Mouse (Mus musculus) hindbrain, embryonic 13.5 days (tissue): Measurements from ENCODE around the gene Tnfrsf19. TPM values are rescaled to one million over a fixed set of nuclear protein-coding genes. Genes with fewer than 3 reads are reported as not detected.

ENCODE experiments used
- ATAC-seq: fragments of 200-750 bp; cut with Nextera tagmentation; 2 replicates; pipeline ENCODE4 v1.8.0; 2017; ENCODE audit warnings: moderate TSS enrichment; ENCODE audit not compliant: low FRiP score
- H3K27ac ChIP-seq: fragments of 300-500 bp; sonication (generic); 2 replicates; pipeline ENCODE4 v1.5.1; 2015; ENCODE audit warnings: inconsistent platforms, mild to moderate bottlenecking, moderate library complexity
- H3K27me3 ChIP-seq: fragments of 300-500 bp; sonication (generic); 2 replicates; pipeline ENCODE4 v1.6.1; 2015; ENCODE audit warnings: mild to moderate bottlenecking, inconsistent platforms
- H3K36me3 ChIP-seq: fragments of 300-500 bp; sonication (generic); 2 replicates; pipeline ENCODE4 v1.6.1; 2015; ENCODE audit warnings: mild to moderate bottlenecking, inconsistent platforms
- H3K4me1 ChIP-seq: fragments of 300-500 bp; sonication (generic); replicated peaks from 2 replicates; pipeline ENCODE4 v1.6.1; 2015; ENCODE audit warnings: inconsistent platforms
- H3K4me2 ChIP-seq: fragments of 300-500 bp; sonication (generic); 2 replicates; pipeline ENCODE4 v1.6.1; 2015; ENCODE audit warnings: inconsistent platforms, mild to moderate bottlenecking, moderate library complexity
- H3K4me3 ChIP-seq: fragments of 300-500 bp; sonication (generic); 2 replicates; pipeline ENCODE4 v1.5.1; 2015; ENCODE audit warnings: mild to moderate bottlenecking, inconsistent platforms
- H3K9ac ChIP-seq: fragments of 300-500 bp; sonication (generic); 2 replicates; pipeline ENCODE4 v1.6.1; 2015; ENCODE audit warnings: mild to moderate bottlenecking, inconsistent platforms
- H3K9me3 ChIP-seq: fragments of 300-500 bp; sonication (generic); 2 replicates; pipeline ENCODE4 v1.6.1; 2016; ENCODE audit warnings: inconsistent platforms
- WGBS: fragments of 180-500 bp; shearing (Covaris S2); methylation state at CpG from one replicate; pipeline ENCODE4 v1.1.7; 2015; 5-methylcytosine and 5-hydroxymethylcytosine counted together
- polyA plus RNA-seq: library from polyadenylated mRNA; unstranded; fragments of >200 nt; fragmentation: Nextera tagmentation; extraction: Ambion mirVana; gene quantifications from 2 replicates; pipeline ENCODE4 v1.2.1, GENCODE M21; 2015

The Tnfrsf19 gene
- polyA plus RNA-seq, 1 experiment from 2014 or later, result 35.1 TPM

DNA sequence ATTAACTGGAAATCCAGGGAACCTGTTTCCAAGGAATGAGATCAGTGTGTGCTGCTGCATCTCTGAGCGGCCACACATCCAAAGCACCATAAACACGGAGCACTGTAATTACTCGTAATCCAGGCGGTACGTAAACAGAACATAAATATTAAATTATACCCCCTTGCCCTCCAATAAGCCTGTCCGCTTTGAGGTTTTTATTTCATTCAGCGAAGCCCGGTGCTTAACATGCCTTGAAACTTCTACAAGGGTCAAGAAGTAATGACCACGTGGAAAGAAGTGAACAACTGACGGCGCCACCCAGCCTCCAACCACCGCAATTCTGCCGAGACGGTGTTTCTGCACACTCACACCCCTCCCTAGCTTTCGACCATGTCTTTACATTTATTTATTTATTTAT, 31.7 kb downstream of the Tnfrsf19 start:
- Histone ChIP-seq H3K9ac (no peak overlapping the region), H3K9me3 (no peaks in the 10 kb centered on the region), H3K4me2 (no peak overlapping the region), H3K4me1 (peaks cover 19% of the 10 kb centered on the region), H3K4me3 (no peak overlapping the region), H3K27me3 (peaks cover 30% of the 10 kb centered on the region), H3K36me3 (no peaks in the 10 kb centered on the region), H3K27ac (no peak overlapping the region)
- 91% methylated on average over 15 of the region's 15 CpGs for WGBS
- no peak for ATAC-seq

DNA sequence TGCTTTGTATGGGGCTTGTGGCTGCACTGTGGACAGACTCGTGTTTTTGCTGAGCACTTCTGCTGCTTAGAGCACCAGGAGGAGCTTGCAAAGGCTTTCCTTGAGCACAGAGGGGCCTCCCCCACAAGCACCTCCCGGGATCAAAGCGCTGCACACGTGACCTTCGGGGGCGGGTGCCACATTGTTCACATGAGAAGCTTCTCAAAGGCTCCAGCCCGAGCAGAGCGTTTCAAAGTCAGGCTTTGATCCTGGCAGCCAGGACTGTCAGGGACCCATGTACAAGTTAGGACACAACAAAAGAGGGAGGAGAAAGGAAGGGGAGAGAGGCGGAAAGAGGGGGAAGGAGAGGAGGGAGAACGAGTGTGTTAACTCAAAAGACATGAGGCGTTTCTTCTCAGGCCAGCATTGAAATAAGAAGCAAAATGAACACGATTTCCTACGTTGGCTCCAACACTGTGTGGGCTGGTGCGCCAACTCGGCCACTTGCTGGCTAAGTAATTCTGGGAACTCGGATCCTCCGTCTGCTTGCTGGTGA, 33.8 kb downstream of the Tnfrsf19 start:
- Histone ChIP-seq H3K9me3 (no peaks in the 10 kb centered on the region), H3K4me2 (peak overlapping the region; percentile 50), H3K27ac (peak overlapping the region; percentile 68), H3K4me1 (peaks cover 19% of the 10 kb centered on the region), H3K36me3 (no peaks in the 10 kb centered on the region), H3K27me3 (peaks cover 32% of the 10 kb centered on the region), H3K4me3 (peak overlapping the region; percentile 20), H3K9ac (peak overlapping the region; percentile 21)
- ATAC-seq, result peak; percentile 80
- WGBS, result 1% methylated on average over 17 of the region's 17 CpGs

DNA sequence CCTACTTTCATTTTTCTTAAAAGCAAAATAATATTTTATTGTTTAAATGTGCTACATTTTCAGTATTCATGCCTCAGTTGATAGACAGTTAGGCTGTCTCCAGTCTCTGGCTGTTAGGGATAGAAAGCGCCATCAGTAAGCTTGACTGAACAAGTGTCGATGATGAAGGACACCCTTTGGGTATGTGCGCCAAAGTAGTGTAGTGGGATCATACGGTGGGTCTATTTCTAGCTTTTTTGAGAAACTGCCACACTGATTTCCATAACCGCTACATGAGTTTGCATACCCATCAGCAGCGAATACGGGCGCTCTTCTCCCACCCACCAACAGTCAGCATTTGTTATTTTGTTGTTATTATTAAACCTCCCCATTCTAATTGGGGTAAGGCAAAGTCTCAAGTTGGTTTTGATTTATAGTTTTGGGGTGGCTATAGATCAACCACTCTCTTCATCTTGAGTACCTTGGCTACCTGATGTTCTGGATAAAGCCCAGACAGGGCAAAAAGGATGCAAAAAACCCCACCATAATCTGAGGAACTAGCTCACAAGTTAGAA, 34.6 kb downstream of the Tnfrsf19 start:
- ATAC-seq, result no peak
- Histone ChIP-seq H3K27ac (peak overlapping the region; percentile 68; the same call in 1 of the 2 replicates), H3K9me3 (no peaks in the 10 kb centered on the region), H3K27me3 (peaks cover 27% of the 10 kb centered on the region), H3K36me3 (no peaks in the 10 kb centered on the region), H3K4me1 (peaks cover 15% of the 10 kb centered on the region), H3K4me2 (no peak overlapping the region), H3K9ac (no peak overlapping the region), H3K4me3 (no peak overlapping the region)
- WGBS, result 70% methylated on average over 8 of the region's 8 CpGs

GRCm38 (mm10) chr14:61005127-61005837, 41.0 kb downstream of the Tnfrsf19 start:
- no peak for ATAC-seq

DNA sequence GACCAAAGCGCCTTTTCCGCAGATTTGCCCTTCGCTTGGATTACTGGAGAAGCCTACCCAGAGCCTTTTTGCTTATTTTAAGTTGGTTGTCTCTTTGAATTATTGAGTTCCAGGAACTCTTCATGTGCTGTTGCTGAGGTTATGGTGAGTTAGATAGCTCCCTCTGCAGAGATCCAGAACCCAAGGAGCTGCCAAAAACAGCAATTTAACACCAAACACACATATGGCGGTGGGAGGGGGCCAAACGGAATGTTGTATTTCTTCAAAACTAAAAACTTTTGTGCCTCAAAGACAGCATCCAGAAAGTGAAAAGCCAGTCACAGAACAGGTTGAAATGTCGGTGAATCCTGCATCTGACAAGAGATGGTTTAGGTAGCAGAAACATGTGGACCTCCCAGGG, 42.6 kb downstream of the Tnfrsf19 start:
- Histone ChIP-seq H3K4me3 (no peak overlapping the region), H3K9ac (no peak overlapping the region), H3K36me3 (no peaks in the 10 kb centered on the region), H3K27ac (no peak overlapping the region), H3K4me2 (no peak overlapping the region), H3K9me3 (no peaks in the 10 kb centered on the region), H3K4me1 (peaks cover 16% of the 10 kb centered on the region; the same call in 1 of the 2 replicates), H3K27me3 (peaks cover 29% of the 10 kb centered on the region)
- 94% methylated on average over 6 of the region's 6 CpGs for WGBS
- no peak for ATAC-seq

More at GRCm38 (mm10) chr14:61005127-61005837, 41.0 kb downstream of the Tnfrsf19 start:
- Histone ChIP-seq H3K4me3 (no peak overlapping the region), H3K9ac (no peak overlapping the region), H3K36me3 (no peaks in the 10 kb centered on the region), H3K27me3 (peaks cover 29% of the 10 kb centered on the region), H3K9me3 (no peaks in the 10 kb centered on the region), H3K27ac (no peak overlapping the region), H3K4me1 (peaks cover 10% of the 10 kb centered on the region; the same call in 1 of the 2 replicates), H3K4me2 (no peak overlapping the region)
- 15% methylated on average over 17 of the region's 17 CpGs for WGBS

DNA sequence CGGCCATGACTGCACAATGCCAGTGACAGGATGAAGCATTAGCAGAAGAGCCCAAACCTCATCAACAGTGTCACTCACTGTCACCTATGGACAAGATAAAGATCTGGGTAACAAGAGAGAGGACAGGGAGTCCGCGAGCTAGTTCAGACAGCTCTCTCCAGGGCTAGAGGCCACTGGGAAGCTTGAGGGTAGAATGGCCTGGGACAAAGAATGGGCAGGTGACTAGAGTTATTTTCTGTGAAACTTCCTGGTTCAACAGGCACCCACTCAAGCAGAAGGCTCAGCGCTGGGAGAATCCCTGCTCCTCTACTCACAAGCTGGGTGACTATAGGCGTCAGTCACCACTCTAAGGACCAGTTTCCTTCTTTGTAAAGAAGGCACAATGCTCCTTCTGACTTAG, 46.2 kb downstream of the Tnfrsf19 start:
- Histone ChIP-seq H3K36me3 (no peaks in the 10 kb centered on the region), H3K4me2 (no peak overlapping the region), H3K27me3 (peaks cover 15% of the 10 kb centered on the region), H3K4me3 (no peak overlapping the region), H3K9me3 (no peaks in the 10 kb centered on the region), H3K27ac (no peak overlapping the region), H3K4me1 (peaks cover 21% of the 10 kb centered on the region), H3K9ac (no peak overlapping the region)
- 81% methylated on average over 5 of the region's 5 CpGs for WGBS
- ATAC-seq, result no peak

GRCm38 (mm10) chr14:60996556-60996955, 49.7 kb downstream of the Tnfrsf19 start:
- H3K9me3 ChIP-seq, result no peaks in the 10 kb centered on the region
- H3K36me3 ChIP-seq, result no peaks in the 10 kb centered on the region
- no peak overlapping the region for H3K4me2 ChIP-seq
- no peak for ATAC-seq
- H3K9ac ChIP-seq, result no peak overlapping the region
- peaks cover 17% of the 10 kb centered on the region; the same call in 1 of the 2 replicates for H3K4me1 ChIP-seq
- 63% methylated on average over 6 of the region's 6 CpGs for WGBS
- H3K27me3 ChIP-seq, result no peaks in the 10 kb centered on the region
- no peak overlapping the region for H3K27ac ChIP-seq
- no peak overlapping the region for H3K4me3 ChIP-seq

GRCm38 (mm10) chr14:60993506-60993905, 52.8 kb downstream of the Tnfrsf19 start:
- no peak for ATAC-seq
- no peak overlapping the region for H3K4me2 ChIP-seq
- 81% methylated on average over 10 of the region's 10 CpGs for WGBS

DNA sequence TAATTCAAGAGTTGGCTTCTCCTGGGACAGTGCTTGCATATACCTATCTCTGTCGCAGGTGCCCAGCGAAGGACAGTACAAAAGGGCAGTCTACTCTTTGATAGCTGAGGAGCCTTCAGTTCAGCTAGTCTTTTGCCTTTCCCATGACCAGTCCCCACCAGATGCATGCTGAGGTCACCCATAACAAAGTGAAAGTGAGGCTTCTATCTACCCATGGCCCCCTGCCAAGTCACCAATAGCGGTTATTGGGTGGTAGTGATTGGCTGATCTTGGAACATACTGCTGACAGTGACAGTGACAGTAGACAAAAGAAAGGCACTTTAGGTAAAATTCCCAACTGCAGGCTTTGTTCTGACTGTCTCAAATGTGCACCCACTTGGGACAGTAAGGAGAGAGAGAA, 53.2 kb downstream of the Tnfrsf19 start:
- 88% methylated on average over 3 of the region's 3 CpGs for WGBS
- Histone ChIP-seq H3K9me3 (no peaks in the 10 kb centered on the region), H3K27ac (no peak overlapping the region), H3K27me3 (no peaks in the 10 kb centered on the region), H3K4me3 (no peak overlapping the region), H3K36me3 (no peaks in the 10 kb centered on the region), H3K4me1 (peaks cover 18% of the 10 kb centered on the region), H3K4me2 (no peak overlapping the region), H3K9ac (no peak overlapping the region)
- ATAC-seq, result no peak

More at GRCm38 (mm10) chr14:60993506-60993905, 52.8 kb downstream of the Tnfrsf19 start:
- H3K9me3 ChIP-seq, result no peaks in the 10 kb centered on the region
- peaks cover 14% of the 10 kb centered on the region; the same call in 1 of the 2 replicates for H3K4me1 ChIP-seq
- no peaks in the 10 kb centered on the region for H3K36me3 ChIP-seq
- H3K27me3 ChIP-seq, result no peaks in the 10 kb centered on the region
- H3K27ac ChIP-seq, result no peak overlapping the region
- H3K4me3 ChIP-seq, result no peak overlapping the region
- H3K9ac ChIP-seq, result no peak overlapping the region

- no peak for ATAC-seq
- no peak overlapping the region for H3K27ac ChIP-seq
- H3K4me3 ChIP-seq, result no peak overlapping the region
- H3K9ac ChIP-seq, result no peak overlapping the region
- no peaks in the 10 kb centered on the region for H3K9me3 ChIP-seq
- H3K4me1 ChIP-seq, result peaks cover 21% of the 10 kb centered on the region
- H3K4me2 ChIP-seq, result no peak overlapping the region
- H3K36me3 ChIP-seq, result no peaks in the 10 kb centered on the region
- WGBS, result 73% methylated on average over 4 of the region's 4 CpGs
- H3K27me3 ChIP-seq, result no peaks in the 10 kb centered on the region
Measured at GRCm38 (mm10) chr14:60992144-60992543, 54.1 kb downstream of the Tnfrsf19 start.

DNA sequence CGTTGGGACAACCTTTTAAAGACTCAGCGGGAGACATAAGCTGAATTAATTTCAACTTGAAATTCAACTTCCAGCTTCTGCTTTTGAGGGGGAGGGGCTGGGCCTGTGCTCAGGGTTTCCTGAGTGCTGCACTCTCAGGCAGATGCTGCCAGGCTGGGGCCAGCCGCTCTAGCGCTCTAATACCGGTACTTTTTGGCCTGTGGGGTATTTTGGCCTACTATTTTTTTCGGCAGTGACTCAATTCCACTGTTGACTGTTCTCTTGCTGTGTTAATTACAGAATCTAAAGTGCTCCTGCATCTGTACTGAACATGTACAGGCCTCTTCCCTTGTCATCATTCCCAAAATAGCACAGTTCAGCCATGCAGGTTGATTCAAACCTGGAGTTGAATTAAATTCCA, 58.1 kb downstream of the Tnfrsf19 start:
- H3K4me2 ChIP-seq, result no peak overlapping the region
- no peaks in the 10 kb centered on the region for H3K27me3 ChIP-seq
- peaks cover 24% of the 10 kb centered on the region for H3K4me1 ChIP-seq
- WGBS, result 47% methylated on average over 6 of the region's 6 CpGs
- no peaks in the 10 kb centered on the region for H3K36me3 ChIP-seq
- no peaks in the 10 kb centered on the region for H3K9me3 ChIP-seq
- ATAC-seq, result no peak
- H3K27ac ChIP-seq, result no peak overlapping the region
- H3K9ac ChIP-seq, result no peak overlapping the region
- H3K4me3 ChIP-seq, result no peak overlapping the region

GRCm38 (mm10) chr14:60986926-60987325, 59.4 kb downstream of the Tnfrsf19 start:
- Histone ChIP-seq H3K4me2 (no peak overlapping the region), H3K9ac (no peak overlapping the region), H3K36me3 (no peaks in the 10 kb centered on the region), H3K27me3 (no peaks in the 10 kb centered on the region), H3K4me1 (peaks cover 24% of the 10 kb centered on the region), H3K4me3 (no peak overlapping the region), H3K27ac (no peak overlapping the region), H3K9me3 (no peaks in the 10 kb centered on the region)
- WGBS, result 57% methylated on average over 5 of the region's 5 CpGs
- ATAC-seq, result no peak
